Mouse (Mus musculus) layer of hippocampus, adult 8-10 months (tissue): ENCODE results near the gene Golga7b. TPM values are rescaled to one million over a fixed set of nuclear protein-coding genes. Genes with fewer than 3 reads are reported as not detected.

Experiments used
- DNase-seq, 2 experiments: peaks; one replicate each; pipeline ENCODE4 v3.0.0; 2022; ENCODE audit warnings: low spot score in 2 of 2
- total RNA-seq, 4 experiments: library from RNA; stranded (reverse); gene quantifications; 2 replicates each; pipeline ENCODE4 v1.2.4; 2022

Gene Golga7b
- 10 to 100 TPM; 58.0 to 67.6 (median 63.1) TPM for total RNA-seq

- no peak for DNase-seq
These were observed at the start of gene Golga7b for GRCm38 (mm10) chr19:42247519-42247918. Gene Golga7b (plus strand): TSS chr19:42247574.

- DNase-seq, result no peak
These were observed 49.3 kb upstream of the Golga7b start for GRCm38 (mm10) chr19:42198026-42198425.

- no peak for DNase-seq
These were observed 45.5 kb upstream of the Golga7b start, which contains the start of gene Sfrp5 for GRCm38 (mm10) chr19:42201696-42202381. Gene Sfrp5 (minus strand): TSS chr19:42202252.

- no peak for DNase-seq
These were observed 44.9 kb upstream of the Golga7b start for GRCm38 (mm10) chr19:42202467-42202866.

GRCm38 (mm10) chr19:42204306-42204705 is 43.1 kb upstream of the Golga7b start:
- DNase-seq, result no peak

GRCm38 (mm10) chr19:42205201-42205600 is 42.2 kb upstream of the Golga7b start:
- no peak for DNase-seq

GRCm38 (mm10) chr19:42209485-42209884 is 37.9 kb upstream of the Golga7b start:
- no peak for DNase-seq

GRCm38 (mm10) chr19:42209976-42210375 is 37.4 kb upstream of the Golga7b start:
- no peak for DNase-seq

GRCm38 (mm10) chr19:42211936-42212335 is 35.4 kb upstream of the Golga7b start:
- no peak for DNase-seq

GRCm38 (mm10) chr19:42214601-42215000 is 32.8 kb upstream of the Golga7b start:
- DNase-seq, result no peak

- no peak for DNase-seq
These were observed 30.5 kb upstream of the Golga7b start for GRCm38 (mm10) chr19:42216699-42217373.

GRCm38 (mm10) chr19:42217374-42217763 is 30.0 kb upstream of the Golga7b start:
- peak in 1 of 2 experiments; percentile 38 for DNase-seq

- no peak for DNase-seq
These were observed 20.9 kb upstream of the Golga7b start for GRCm38 (mm10) chr19:42226451-42226850.

- no peak for DNase-seq
These were observed 17.7 kb upstream of the Golga7b start for GRCm38 (mm10) chr19:42229499-42230287.

- DNase-seq, result no peak
These were observed 17.1 kb upstream of the Golga7b start for GRCm38 (mm10) chr19:42230288-42230568.

GRCm38 (mm10) chr19:42230986-42231385 is 16.4 kb upstream of the Golga7b start:
- no peak for DNase-seq

- no peak for DNase-seq
These were observed 9.6 kb upstream of the Golga7b start for GRCm38 (mm10) chr19:42237602-42238340.

GRCm38 (mm10) chr19:42238341-42238715 is 9.0 kb upstream of the Golga7b start:
- DNase-seq, result no peak

GRCm38 (mm10) chr19:42240881-42241280 is 6.5 kb upstream of the Golga7b start:
- no peak for DNase-seq

GRCm38 (mm10) chr19:42243401-42243800 is 4.0 kb upstream of the Golga7b start:
- DNase-seq, result no peak

- no peak for DNase-seq
These were observed 748 bp upstream of the Golga7b start for GRCm38 (mm10) chr19:42246626-42247025.
